ENCODE assay signal across 26 mouse cellular contexts in the genomic region with DNA sequence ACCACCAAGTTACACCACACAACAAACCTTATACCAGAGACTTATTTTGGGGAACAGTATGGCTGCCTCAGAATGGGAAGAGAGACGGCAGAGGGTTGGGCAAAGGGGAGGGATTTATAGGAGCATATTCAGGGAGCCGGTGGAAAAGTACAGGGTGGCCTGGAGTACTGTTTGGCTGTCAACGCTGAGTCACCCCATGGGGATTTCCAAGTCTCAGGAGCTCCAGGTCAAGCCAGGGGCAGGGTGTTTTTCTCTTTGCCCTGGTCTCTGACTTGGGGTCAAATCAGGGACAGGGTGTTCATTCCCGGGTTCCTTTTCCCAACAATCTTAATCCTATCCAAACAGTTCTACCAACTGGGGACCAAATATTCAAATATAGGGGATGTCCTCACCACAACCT. TPM values are rescaled to one million over a fixed set of nuclear protein-coding genes. Genes with fewer than 3 reads are reported as not detected.
DNase-seq lines count a peak whose midpoint lies in the region; ATAC-seq and TF ChIP-seq lines count a peak whose summit lies in the region.
"Had no signal": no experiment of that assay in that cellular context is flagged by ENCODE, and none has a peak within 500 bp of the region (broad histone marks: within the 10 kb centered on the region; RNA-seq: fewer than 3 reads in every experiment).

No protein-coding gene starts in this region.

- WGBS in kidney, adult 2 months = 58% methylated on average over 4 of the region's 4 CpGs
- 78% methylated on average over 4 of the region's 4 CpGs for WGBS in kidney, embryonic 14.5 days

- H3K27ac ChIP-seq in kidney, adult 2 months (ENCODE audit: insufficient read depth, low read depth, low read length) = no peak overlapping the region
- no peak overlapping the region for H3K27ac ChIP-seq in kidney, embryonic 14.5 days (ENCODE audit: low read depth, low read length)
- H3K27ac ChIP-seq: forebrain, embryonic 10.5 days; heart, embryonic 13.5 days; hindbrain, embryonic 12.5 days; layer of hippocampus, adult 2 months; limb, embryonic 13.5 days; liver, embryonic 13.5 days; lung, embryonic 15.5 days; neural tube, embryonic 15.5 days had no signal

- no peaks in the 10 kb centered on the region for H3K36me3 ChIP-seq in kidney, adult 2 months (ENCODE audit: control insufficient read depth, insufficient read depth, low read length)
- H3K36me3 ChIP-seq in kidney, embryonic 14.5 days (ENCODE audit: control insufficient read depth, insufficient read depth, low read length) = no peaks in the 10 kb centered on the region
- H3K36me3 ChIP-seq: forebrain, embryonic 10.5 days; heart, embryonic 13.5 days; hindbrain, embryonic 12.5 days; limb, embryonic 13.5 days; liver, embryonic 13.5 days; lung, embryonic 15.5 days; neural tube, embryonic 15.5 days had no signal

- no peak for TF ChIP-seq POLR2A in kidney, adult 2 months (IDR thresholded peaks at IDR 0.05; ENCODE audit: low read depth, low read length)

- no peaks in the 10 kb centered on the region for H3K27me3 ChIP-seq in kidney, adult 2 months (replicated peaks; ENCODE audit: control insufficient read depth, insufficient read depth, low read length)
- H3K27me3 ChIP-seq in kidney, embryonic 14.5 days (ENCODE audit: control insufficient read depth, insufficient read depth, low read length) = no peaks in the 10 kb centered on the region
- H3K27me3 ChIP-seq: heart, embryonic 13.5 days; hindbrain, embryonic 12.5 days; limb, embryonic 13.5 days; lung, embryonic 15.5 days; neural tube, embryonic 15.5 days had no signal

- peak; percentile 45 for DNase-seq in kidney, adult 2 months
- peak; percentile 93 for DNase-seq in 3T3-L1 (ENCODE audit: low read depth, low spot score)
- peak; percentile 16 for DNase-seq in MN1 (ENCODE audit: low spot score)
- peak; percentile 58 for DNase-seq in adrenal gland, postnatal 14 days
- DNase-seq in left cerebral cortex, postnatal 36 days (ENCODE audit: low spot score in 2 of 2) = no peak
- no peak for DNase-seq in cerebellum, postnatal 25 days
- DNase-seq: cerebellum, adult 9-10 months; gastrocnemius, postnatal 14 days; kidney, postnatal 14 days; liver, embryonic 13.5 days; right cerebral cortex, adult 18-20 months; right cerebral cortex, postnatal 4 days; thymus, adult 2 months had no signal

- no peak overlapping the region for H3K4me2 ChIP-seq in kidney, embryonic 14.5 days (replicated peaks; ENCODE audit: low read depth, low read length)
- H3K4me2 ChIP-seq: heart, embryonic 13.5 days; hindbrain, embryonic 12.5 days; limb, embryonic 13.5 days; liver, embryonic 13.5 days; lung, embryonic 15.5 days; midbrain, embryonic 11.5 days; neural tube, embryonic 15.5 days had no signal

- no peaks in the 10 kb centered on the region for H3K4me1 ChIP-seq in kidney, adult 2 months (ENCODE audit: control insufficient read depth, insufficient read depth, low read length)
- H3K4me1 ChIP-seq in kidney, embryonic 14.5 days (ENCODE audit: control insufficient read depth, insufficient read depth, low read length) = no peaks in the 10 kb centered on the region
- H3K4me1 ChIP-seq: forebrain, embryonic 10.5 days; heart, embryonic 13.5 days; hindbrain, embryonic 12.5 days; limb, embryonic 13.5 days; liver, embryonic 13.5 days; lung, embryonic 15.5 days; neural tube, embryonic 15.5 days had no signal

- no peak for TF ChIP-seq CTCF in kidney, adult 2 months (conservative IDR thresholded peaks at IDR 0.05; ENCODE audit: insufficient read depth, insufficient read length, low read depth, low read length)

- no peak overlapping the region for H3K4me3 ChIP-seq in kidney, adult 2 months (ENCODE audit: insufficient read depth, low read depth, low read length)
- H3K4me3 ChIP-seq in kidney, embryonic 14.5 days (ENCODE audit: low read length) = no peak overlapping the region
- H3K4me3 ChIP-seq: forebrain, embryonic 10.5 days; heart, embryonic 13.5 days; hindbrain, embryonic 12.5 days; layer of hippocampus, adult 2 months; limb, embryonic 13.5 days; liver, embryonic 13.5 days; lung, embryonic 15.5 days; neural tube, embryonic 15.5 days had no signal

- H3K9ac ChIP-seq in kidney, embryonic 14.5 days (ENCODE audit: low read depth, low read length) = no peak overlapping the region
- H3K9ac ChIP-seq: heart, embryonic 13.5 days; hindbrain, embryonic 12.5 days; limb, embryonic 13.5 days; liver, embryonic 13.5 days; lung, embryonic 15.5 days; neural tube, embryonic 15.5 days had no signal

- no peaks in the 10 kb centered on the region for H3K9me3 ChIP-seq in kidney, embryonic 14.5 days (ENCODE audit: control insufficient read depth, low read length)
- H3K9me3 ChIP-seq: lung, embryonic 15.5 days; neural tube, embryonic 15.5 days had no signal

- ATAC-seq in kidney, embryonic 14.5 days (ENCODE audit: low FRiP score, low TSS enrichment) = no peak
- ATAC-seq: activated CD4-positive, CD25-positive, alpha-beta regulatory T cell, adult 4 months; CD4-positive, CD25-positive, alpha-beta regulatory T cell, adult 4 months; forebrain, embryonic 16.5 days; intestine, postnatal 0 days had no signal

- intact Hi-C loops in left cerebral cortex, postnatal 36 days (cut with DNase I) = no loop called here

RNA-seq across cellular contexts. Expression of a gene that starts 28.6 kb away (rescaled TPM):
- polyA plus RNA-seq in kidney, adult 2 months (2012; rRNA removed) = 23.1 and 25.7 TPM in 2 replicates
- 20.0 and 31.3 TPM in 2 replicates for polyA plus RNA-seq in kidney, embryonic 14.5 days (2014; fragmentation: Nextera tagmentation; extraction: Ambion mirVana)
- total RNA-seq in adrenal gland, postnatal 14 days (2021) = 35.2 and 38.7 TPM in 2 replicates
- total RNA-seq in left cerebral cortex, postnatal 36 days (2021) = 100 to 1,000 TPM; 111 to 126 TPM

RNA-seq across cellular contexts. Expression of a gene that starts 45.0 kb away (rescaled TPM):
- 11.1 and 15.3 TPM in 2 replicates for polyA plus RNA-seq in kidney, adult 2 months (2012; rRNA removed)
- 7.5 and 8.6 TPM in 2 replicates for polyA plus RNA-seq in kidney, embryonic 14.5 days (2014; fragmentation: Nextera tagmentation; extraction: Ambion mirVana)
- total RNA-seq in adrenal gland, postnatal 14 days (2021) = 12.3 and 27.0 TPM in 2 replicates
- total RNA-seq in left cerebral cortex, postnatal 36 days (2021) = 1 to 10 TPM; 5.2 to 5.5 TPM

Comparison
In these comparisons a context has a peak if more than half of its experiments do, and no peak if none do; other contexts are left out.
1. DNase-seq: peak in kidney, adult 2 months (single experiment), 3T3-L1 (single experiment), MN1 (single experiment) and adrenal gland, postnatal 14 days (single experiment); none in left cerebral cortex, postnatal 36 days (0 of 2) and cerebellum, postnatal 25 days (0 of 2).